Mouse (Mus musculus): ENCODE measurements at regions not wholly inside any gene's neighbourhood (a gene's known extent, or its start where the extent isn't known, plus 50 kb on each side); places are given as distances from the start of the nearest gene placed in this dataset.

- ATAC-seq (ENCODE audit: insufficient number of reproducible peaks, insufficient read depth, low FRiP score, low TSS enrichment, low read depth), result no peak
- Histone ChIP-seq H3K27me3 (no peaks in the 10 kb centered on the region), H3K4me2 (no peak overlapping the region), H3K27ac (no peak overlapping the region), H3K4me1 (replicated peaks) (no peaks in the 10 kb centered on the region), H3K9ac (replicated peaks) (no peak overlapping the region), H3K9me3 (no peaks in the 10 kb centered on the region), H3K4me3 (replicated peaks) (no peak overlapping the region), H3K36me3 (no peaks in the 10 kb centered on the region)
- WGBS, result 88% methylated on average over 1 of the region's 1 CpGs
Observed at GRCm38 (mm10) chr13:85773848-85774247, 272.9 kb downstream of the Cox7c start.

- Histone ChIP-seq H3K9me3 (no peaks in the 10 kb centered on the region), H3K9ac (replicated peaks) (no peak overlapping the region), H3K4me3 (replicated peaks) (no peak overlapping the region), H3K4me2 (no peak overlapping the region), H3K36me3 (no peaks in the 10 kb centered on the region), H3K27me3 (no peaks in the 10 kb centered on the region), H3K27ac (no peak overlapping the region), H3K4me1 (replicated peaks) (no peaks in the 10 kb centered on the region)
- WGBS, result 63% methylated on average over 3 of the region's 3 CpGs
- peak; percentile 56; the same call in 1 of the 2 replicates for ATAC-seq (ENCODE audit: insufficient number of reproducible peaks, insufficient read depth, low FRiP score, low TSS enrichment, low read depth)
Observed at GRCm38 (mm10) chr13:85771027-85771681, 275.6 kb downstream of the Cox7c start.

- Histone ChIP-seq H3K27ac (no peak overlapping the region), H3K36me3 (no peaks in the 10 kb centered on the region), H3K4me1 (replicated peaks) (no peaks in the 10 kb centered on the region), H3K9me3 (no peaks in the 10 kb centered on the region), H3K9ac (replicated peaks) (no peak overlapping the region), H3K4me2 (no peak overlapping the region), H3K27me3 (no peaks in the 10 kb centered on the region), H3K4me3 (replicated peaks) (no peak overlapping the region)
- no peak for ATAC-seq (ENCODE audit: insufficient number of reproducible peaks, insufficient read depth, low FRiP score, low TSS enrichment, low read depth)
Observed at GRCm38 (mm10) chr13:85770538-85770937, 276.2 kb downstream of the Cox7c start.

- no peaks in the 10 kb centered on the region for H3K36me3 ChIP-seq
- no peaks in the 10 kb centered on the region for H3K9me3 ChIP-seq
- H3K4me1 ChIP-seq (replicated peaks), result no peaks in the 10 kb centered on the region
- H3K4me3 ChIP-seq (replicated peaks), result no peak overlapping the region
- WGBS, result 74% methylated on average over 1 of the region's 1 CpGs
- no peaks in the 10 kb centered on the region for H3K27me3 ChIP-seq
- no peak overlapping the region for H3K4me2 ChIP-seq
- no peak for ATAC-seq (ENCODE audit: insufficient number of reproducible peaks, insufficient read depth, low FRiP score, low TSS enrichment, low read depth)
- no peak overlapping the region for H3K27ac ChIP-seq
- no peak overlapping the region for H3K9ac ChIP-seq (replicated peaks)
Observed at GRCm38 (mm10) chr13:85768520-85768919, 278.2 kb downstream of the Cox7c start.

- Histone ChIP-seq H3K27me3 (no peaks in the 10 kb centered on the region), H3K4me1 (replicated peaks) (no peaks in the 10 kb centered on the region), H3K9ac (replicated peaks) (no peak overlapping the region), H3K9me3 (no peaks in the 10 kb centered on the region), H3K4me2 (no peak overlapping the region), H3K27ac (no peak overlapping the region), H3K36me3 (no peaks in the 10 kb centered on the region), H3K4me3 (replicated peaks) (no peak overlapping the region)
- no peak for ATAC-seq (ENCODE audit: insufficient number of reproducible peaks, insufficient read depth, low FRiP score, low TSS enrichment, low read depth)
- 88% methylated on average over 3 of the region's 3 CpGs for WGBS
Observed at GRCm38 (mm10) chr13:85724616-85725015, 322.1 kb downstream of the Cox7c start.

GRCm38 (mm10) chr13:85724105-85724504 is 322.6 kb downstream of the Cox7c start:
- no peaks in the 10 kb centered on the region for H3K4me1 ChIP-seq (replicated peaks)
- no peak overlapping the region for H3K9ac ChIP-seq (replicated peaks)
- no peak overlapping the region for H3K4me3 ChIP-seq (replicated peaks)
- H3K36me3 ChIP-seq, result no peaks in the 10 kb centered on the region
- no peaks in the 10 kb centered on the region for H3K9me3 ChIP-seq
- ATAC-seq (ENCODE audit: insufficient number of reproducible peaks, insufficient read depth, low FRiP score, low TSS enrichment, low read depth), result no peak
- H3K27ac ChIP-seq, result no peak overlapping the region
- H3K4me2 ChIP-seq, result no peak overlapping the region
- H3K27me3 ChIP-seq, result no peaks in the 10 kb centered on the region
- WGBS, result 90% methylated on average over 5 of the region's 5 CpGs

GRCm38 (mm10) chr13:85720314-85720713 is 326.4 kb downstream of the Cox7c start:
- ATAC-seq (ENCODE audit: insufficient number of reproducible peaks, insufficient read depth, low FRiP score, low TSS enrichment, low read depth), result no peak
- WGBS, result 74% methylated on average over 3 of the region's 3 CpGs
- no peaks in the 10 kb centered on the region for H3K27me3 ChIP-seq
- H3K36me3 ChIP-seq, result no peaks in the 10 kb centered on the region
- H3K4me1 ChIP-seq (replicated peaks), result no peaks in the 10 kb centered on the region
- H3K9me3 ChIP-seq, result no peaks in the 10 kb centered on the region
- no peak overlapping the region for H3K27ac ChIP-seq
- no peak overlapping the region for H3K4me3 ChIP-seq (replicated peaks)
- no peak overlapping the region for H3K4me2 ChIP-seq
- H3K9ac ChIP-seq (replicated peaks), result no peak overlapping the region

- no peak overlapping the region for H3K4me2 ChIP-seq
- ATAC-seq (ENCODE audit: insufficient number of reproducible peaks, insufficient read depth, low FRiP score, low TSS enrichment, low read depth), result no peak
- no peak overlapping the region for H3K4me3 ChIP-seq (replicated peaks)
- H3K4me1 ChIP-seq (replicated peaks), result no peaks in the 10 kb centered on the region
- no peak overlapping the region for H3K9ac ChIP-seq (replicated peaks)
- no peaks in the 10 kb centered on the region for H3K36me3 ChIP-seq
- no peaks in the 10 kb centered on the region for H3K27me3 ChIP-seq
- WGBS, result 87% methylated on average over 2 of the region's 2 CpGs
- no peak overlapping the region for H3K27ac ChIP-seq
- H3K9me3 ChIP-seq, result no peaks in the 10 kb centered on the region
Observed at GRCm38 (mm10) chr13:85715883-85716498, 330.7 kb downstream of the Cox7c start.

GRCm38 (mm10) chr13:85692374-85692773 is 354.3 kb downstream of the Cox7c start:
- no peak overlapping the region for H3K27ac ChIP-seq
- no peaks in the 10 kb centered on the region for H3K9me3 ChIP-seq
- H3K4me2 ChIP-seq, result no peak overlapping the region
- no peak for ATAC-seq (ENCODE audit: insufficient number of reproducible peaks, insufficient read depth, low FRiP score, low TSS enrichment, low read depth)
- no peak overlapping the region for H3K4me3 ChIP-seq (replicated peaks)
- 22% methylated on average over 1 of the region's 1 CpGs for WGBS
- no peak overlapping the region for H3K9ac ChIP-seq (replicated peaks)
- H3K4me1 ChIP-seq (replicated peaks), result no peaks in the 10 kb centered on the region
- H3K36me3 ChIP-seq, result no peaks in the 10 kb centered on the region
- no peaks in the 10 kb centered on the region for H3K27me3 ChIP-seq
